Mouse (Mus musculus) liver, postnatal 0 days (tissue): ENCODE results near the gene Elk3.

Experiments used
- CTCF ChIP-seq: sonication (generic); IDR thresholded peaks from 2 replicates; pipeline ENCODE4 v1.5.1; 2016; ENCODE audit warnings: antibody characterized with exemption, low read depth
- EP300 ChIP-seq: IDR thresholded peaks from 2 replicates; pipeline ENCODE4 v1.6.1; 2016; ENCODE audit warnings: antibody characterized with exemption, low read depth, mild to moderate bottlenecking

DNA sequence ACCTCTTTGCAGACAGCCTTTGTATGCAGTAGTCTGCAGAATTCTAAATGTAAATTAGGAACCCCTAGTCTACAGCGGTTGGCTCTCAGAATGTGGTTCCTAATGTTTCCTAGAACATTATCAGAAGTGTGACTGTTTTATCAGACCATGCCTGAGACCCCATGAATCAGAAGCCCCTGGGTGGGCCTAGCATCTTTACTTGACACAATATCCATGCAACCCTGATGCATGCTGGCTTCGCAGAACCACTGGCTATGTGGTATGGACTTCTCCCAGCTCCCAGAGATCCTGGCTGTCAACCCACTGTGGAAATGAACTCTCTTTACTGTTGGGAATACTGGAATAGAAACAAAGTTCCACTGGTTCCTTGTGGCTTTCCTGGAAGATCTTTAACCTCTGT lies 58.3 kb downstream of the Elk3 start:
- TF ChIP-seq CTCF (no peak), EP300 (no peak)
